Mouse (Mus musculus): Measurements from ENCODE around the gene 1700123O20Rik.

- TF ChIP-seq CTCF (IDR thresholded peaks at IDR 0.05; ENCODE audit: extremely low read depth, insufficient read length, insufficient replicate concordance, low read depth, low read length) (no peak), POLR2A (IDR thresholded peaks at IDR 0.05; ENCODE audit: low read depth, low read length) (no peak)
Observed at GRCm38 (mm10) chr14:54664477-54665222, 21.4 kb upstream of the 1700123O20Rik start.

All from small intestine, adult 2 months (tissue).